8 mouse cellular contexts compared by ENCODE assay signal in the genomic region with DNA sequence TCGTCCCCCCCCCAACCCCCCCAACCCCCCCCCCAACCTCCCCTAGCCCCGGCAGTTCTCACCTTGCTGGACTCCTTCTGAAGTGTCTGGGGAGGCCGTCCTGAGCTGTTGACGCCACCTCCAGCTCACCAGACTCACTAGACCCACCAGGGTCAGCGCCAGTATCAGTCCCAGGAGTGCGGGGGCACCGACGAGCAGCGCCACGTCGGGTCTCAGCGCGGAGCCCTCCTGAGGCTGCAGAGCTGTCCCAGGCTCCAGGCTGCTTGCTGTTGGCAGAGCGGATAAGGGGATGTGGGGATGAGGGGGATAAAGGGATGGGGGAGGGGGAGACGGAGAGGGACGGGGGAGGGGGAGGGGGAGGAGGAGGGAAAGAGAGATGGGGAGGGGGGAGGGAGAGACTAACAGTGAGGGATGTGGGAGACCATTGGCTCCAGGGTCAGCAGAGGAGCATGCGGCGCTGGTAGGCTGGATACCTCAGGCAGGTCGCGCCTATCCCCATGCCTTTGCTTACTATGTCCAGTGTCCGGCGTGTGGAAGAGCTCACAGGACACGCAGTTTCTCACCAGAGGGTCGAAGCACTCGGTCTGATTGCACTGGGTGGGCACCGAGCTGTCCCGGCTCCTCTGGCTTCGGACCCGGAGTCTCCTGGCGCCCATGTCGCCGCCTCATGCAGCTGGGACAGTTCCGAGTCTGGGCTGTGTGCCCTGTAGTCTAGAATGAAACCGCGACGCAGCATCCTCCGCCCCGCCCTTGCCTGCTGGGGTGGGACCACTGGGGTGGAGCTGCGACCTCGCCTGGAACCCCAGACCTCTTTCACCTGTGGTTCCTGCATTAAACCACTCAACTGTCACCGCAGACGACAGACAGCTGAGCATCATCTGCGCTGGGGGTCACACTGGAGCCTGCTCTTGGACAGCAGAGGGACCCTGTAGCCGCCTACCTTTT. TPM values are rescaled to one million over a fixed set of nuclear protein-coding genes. Genes with fewer than 3 reads are reported as not detected.
A peak's percentile ranks its signal among the peaks of the same experiment; 100 is the strongest.
DNase-seq lines count a peak whose midpoint lies in the region; ATAC-seq and TF ChIP-seq lines count a peak whose summit lies in the region.

A gene (minus strand): TSS at position 713 of the 945 bp plus-strand sequence.

- H3K4me1 ChIP-seq in erythroblast, embryonic 14.5 days (ENCODE audit: control insufficient read depth) = peaks cover 14% of the 10 kb centered on the region
- peaks cover 9% of the 10 kb centered on the region for H3K4me1 ChIP-seq in hindbrain, embryonic 16.5 days (ENCODE audit: control insufficient read depth, insufficient read depth, low read depth, low read length)
- H3K4me1 ChIP-seq in spleen, adult 2 months (ENCODE audit: control insufficient read depth, insufficient read depth, insufficient read length) = peaks cover 45% of the 10 kb centered on the region; the same call in 1 of the 2 replicates

- DNase-seq in ovary, postnatal 36 days (ENCODE audit: low spot score) = peak; percentile 8
- DNase-seq in ovary, postnatal 10 days (ENCODE audit: low spot score) = no peak
- peak; percentile 64 for DNase-seq in lung, postnatal 10 days
- DNase-seq in spleen, adult 2 months (ENCODE audit: low read depth in 1 of 2, low spot score in 2 of 2) = peak; percentile 55 to 94
- DNase-seq in left cerebral cortex, postnatal 36 days (ENCODE audit: low spot score in 2 of 2) = no peak
- DNase-seq in testis, postnatal 14 days (ENCODE audit: low spot score) = no peak

- H3K36me3 ChIP-seq in erythroblast, embryonic 14.5 days (ENCODE audit: control insufficient read depth) = no peaks in the 10 kb centered on the region
- H3K36me3 ChIP-seq in hindbrain, embryonic 16.5 days (ENCODE audit: control insufficient read depth, insufficient read depth, low read length) = no peaks in the 10 kb centered on the region
- H3K36me3 ChIP-seq in spleen, adult 2 months (ENCODE audit: control insufficient read depth, insufficient read depth, low read length) = peaks cover 5% of the 10 kb centered on the region; the same call in 1 of the 2 replicates

- H3K9ac ChIP-seq in hindbrain, embryonic 16.5 days (ENCODE audit: low read depth, low read length) = peak within 1 kb of the TSS; percentile 50

- 1% methylated on average over 43 of the region's 44 CpGs for WGBS in hindbrain, embryonic 16.5 days
- whole genome bisulfite sequencing in spleen, adult 2 months = 1% methylated on average over 42 of the region's 44 CpGs

- peak within 1 kb of the TSS; percentile 56 for H3K4me3 ChIP-seq in erythroblast, embryonic 14.5 days (replicated peaks)
- peak within 1 kb of the TSS; percentile 36 for H3K4me3 ChIP-seq in hindbrain, embryonic 16.5 days (ENCODE audit: low read length)
- H3K4me3 ChIP-seq in spleen, adult 2 months (ENCODE audit: extremely low read depth, insufficient read depth, insufficient read length) = peak within 1 kb of the TSS; percentile 67

- intact Hi-C loops in left cerebral cortex, postnatal 36 days (cut with DNase I) = no loop called here

- H3K9me3 ChIP-seq in erythroblast, embryonic 14.5 days (ENCODE audit: control insufficient read depth, low read length) = no peaks in the 10 kb centered on the region
- no peaks in the 10 kb centered on the region for H3K9me3 ChIP-seq in hindbrain, embryonic 16.5 days (ENCODE audit: control insufficient read depth, low read length)

- no peak within 1 kb of the TSS for H3K27ac ChIP-seq in hindbrain, embryonic 16.5 days (ENCODE audit: low read depth, low read length)
- H3K27ac ChIP-seq in spleen, adult 2 months (ENCODE audit: insufficient read depth, low read length) = peak within 1 kb of the TSS; percentile 84

- ATAC-seq in hindbrain, embryonic 16.5 days = peak; percentile 61

- TF ChIP-seq POLR2A in spleen, adult 2 months (IDR thresholded peaks at IDR 0.05; ENCODE audit: low read depth, low read length) = peak; percentile 94

- peak within 1 kb of the TSS; percentile 71 for H3K4me2 ChIP-seq in hindbrain, embryonic 16.5 days (ENCODE audit: low read length)

- no peak for TF ChIP-seq CTCF in spleen, adult 2 months (IDR thresholded peaks at IDR 0.05; ENCODE audit: extremely low read depth, insufficient read depth, insufficient read length, insufficient replicate concordance)

- H3K27me3 ChIP-seq in erythroblast, embryonic 14.5 days (ENCODE audit: control insufficient read depth) = peaks cover 67% of the 10 kb centered on the region
- H3K27me3 ChIP-seq in hindbrain, embryonic 16.5 days (replicated peaks; ENCODE audit: control insufficient read depth, insufficient read depth, low read length) = peaks cover 11% of the 10 kb centered on the region
- H3K27me3 ChIP-seq in spleen, adult 2 months (ENCODE audit: control insufficient read depth, insufficient read depth, low read length) = no peaks in the 10 kb centered on the region

RNA-seq across cellular contexts. Expression of the gene that starts here (rescaled TPM):
- polyA plus RNA-seq in erythroblast, embryonic 14.5 days (2012) = 0.36 TPM in 1 of 2 replicates, not detected in the other
- 0.10 and 0.31 TPM in 2 replicates for polyA plus RNA-seq in hindbrain, embryonic 16.5 days (2015; fragmentation: Nextera tagmentation; extraction: Ambion mirVana)
- polyA plus RNA-seq in spleen, adult 2 months (2012; rRNA removed) = 120 and 179 TPM in 2 replicates
- total RNA-seq in left cerebral cortex, postnatal 36 days (2021) = 1 to 10 TPM in 1 of 2 experiments, under 1 TPM in 1; 0.22 to 1.1 TPM

Comparison
In these comparisons a context has a peak if more than half of its experiments do, and no peak if none do; other contexts are left out.
1. RNA of the gene that starts here (polyA plus RNA-seq): 120 to 179 TPM in spleen, adult 2 months; 0.36 TPM in erythroblast, embryonic 14.5 days and 0.10 to 0.31 TPM in hindbrain, embryonic 16.5 days; every median in the first group is over 10 times any median in the second.
2. DNase-seq: peak in ovary, postnatal 36 days (single experiment), lung, postnatal 10 days (single experiment) and spleen, adult 2 months (2 of 2); none in ovary, postnatal 10 days (single experiment), left cerebral cortex, postnatal 36 days (0 of 2) and testis, postnatal 14 days (single experiment).
3. Peak in ATAC-seq, H3K4me3 ChIP-seq, H3K9ac ChIP-seq and H3K4me2 ChIP-seq in hindbrain, embryonic 16.5 days; RNA of the gene not detected or under 1 TPM.
4. Peak in every context shown above with its lines, with median percentiles within 50 percentile points of each other: H3K4me3 ChIP-seq.